Mouse (Mus musculus) embryonic fibroblast, embryonic 13.5 days (primary cell): ENCODE results near the gene Fbxl13.

Experiments used
- CTCF ChIP-seq: IDR thresholded peaks from 2 replicates; pipeline ENCODE4 v1.5.1; 2011; ENCODE audit warnings: mild to moderate bottlenecking, control low read depth, low read length, moderate library complexity, borderline replicate concordance; ENCODE audit not compliant: insufficient read depth
- POLR2A ChIP-seq: IDR thresholded peaks from 2 replicates; pipeline ENCODE4 v1.6.1; 2011; ENCODE audit warnings: low read depth, mild to moderate bottlenecking, control low read depth, low read length, moderate library complexity

DNA sequence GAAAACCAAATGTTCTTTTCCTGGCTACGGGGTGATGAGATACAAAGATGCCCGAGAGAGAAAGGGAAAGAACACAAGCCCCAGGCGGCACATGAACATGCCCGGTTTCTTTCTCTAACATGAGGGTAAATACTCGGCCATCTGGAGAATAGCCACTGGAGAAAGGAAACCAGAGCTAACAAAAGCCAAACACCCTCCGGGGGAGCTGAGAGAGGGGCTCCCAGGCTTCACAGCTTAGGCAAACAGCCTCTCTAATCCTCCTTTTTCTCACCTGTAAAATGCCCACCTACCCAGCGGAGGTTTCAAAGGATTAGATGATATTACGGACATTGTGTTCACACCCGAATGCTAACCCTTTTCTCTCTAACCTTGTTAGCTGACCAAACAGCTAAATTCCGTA lies 39.6 kb upstream of the Fbxl13 start:
- no peak for TF ChIP-seq CTCF
- TF ChIP-seq POLR2A, result no peak
